Mouse (Mus musculus): Measurements from ENCODE around the gene Ccdc170.
"Not testable (repeated sequence)": the region's sequence is repeated elsewhere in the genome, so short reads cannot be mapped to it uniquely, and the experiment has no call there.

The Ccdc170 gene
- long read RNA-seq, experiment 1 = 0 reads
- long read RNA-seq, experiment 2 = 0 reads

DNA sequence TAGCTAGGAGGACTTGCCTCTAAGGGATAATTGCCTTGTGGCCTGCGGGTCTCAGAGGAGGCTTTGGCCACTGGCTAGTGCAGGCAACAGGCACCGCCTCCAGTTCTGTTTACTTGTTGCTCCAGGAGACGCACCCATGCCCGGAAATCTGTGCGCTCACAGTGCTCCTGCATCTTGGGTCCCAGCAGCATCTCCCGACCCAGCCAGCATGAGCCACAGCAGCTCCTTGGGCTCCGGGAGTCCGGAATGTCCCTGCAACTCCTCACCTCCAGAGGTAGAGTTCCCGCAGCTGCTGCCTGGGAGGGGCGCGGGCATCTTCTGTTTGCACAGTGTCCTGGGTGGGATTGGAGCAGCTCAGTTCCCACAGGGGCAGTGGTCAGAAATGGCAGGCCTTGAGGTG is at the start of gene Ccdc170:
Gene Ccdc170, plus strand, starts transcription at position 148 of the 400 bp plus-strand sequence.
- intact Hi-C loops (cut with DNase I) = no loop called here

DNA sequence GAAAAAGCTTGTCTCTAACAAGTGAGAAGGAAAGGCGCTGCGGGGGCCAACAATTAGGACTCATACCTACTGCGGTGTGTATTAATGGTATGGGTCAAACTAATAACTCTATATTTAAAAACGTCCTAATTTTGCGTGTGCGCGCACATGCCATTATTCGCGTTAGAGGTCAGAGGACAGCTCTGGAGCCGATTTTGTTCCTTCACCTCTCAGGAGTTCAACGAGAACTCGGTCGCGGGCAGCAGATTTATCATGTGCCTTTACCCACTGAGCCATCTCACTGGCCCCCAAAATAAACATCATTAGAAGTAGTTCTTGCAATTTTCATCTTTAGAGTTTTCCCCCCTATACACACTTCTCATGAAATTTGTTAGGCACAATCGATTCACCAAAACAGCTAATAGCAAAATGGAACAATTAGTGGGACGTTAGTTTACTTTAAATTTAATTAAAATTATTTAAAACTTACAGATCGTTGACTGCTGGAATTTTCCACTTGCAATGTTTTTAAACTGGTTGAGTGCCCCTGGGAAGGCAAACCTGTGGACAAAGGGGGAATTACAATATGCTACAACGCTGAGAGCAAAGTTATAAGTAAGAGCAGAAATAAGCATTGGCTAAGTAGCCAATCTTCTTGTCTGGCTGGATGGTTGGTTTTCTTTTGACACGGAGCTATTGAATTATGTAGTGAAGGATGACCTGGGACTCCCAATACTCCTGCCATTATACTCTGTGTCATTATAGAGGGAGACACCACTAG is 49.1 kb upstream of the Ccdc170 start:
- intact Hi-C loops (cut with DNase I) = no loop called here

DNA sequence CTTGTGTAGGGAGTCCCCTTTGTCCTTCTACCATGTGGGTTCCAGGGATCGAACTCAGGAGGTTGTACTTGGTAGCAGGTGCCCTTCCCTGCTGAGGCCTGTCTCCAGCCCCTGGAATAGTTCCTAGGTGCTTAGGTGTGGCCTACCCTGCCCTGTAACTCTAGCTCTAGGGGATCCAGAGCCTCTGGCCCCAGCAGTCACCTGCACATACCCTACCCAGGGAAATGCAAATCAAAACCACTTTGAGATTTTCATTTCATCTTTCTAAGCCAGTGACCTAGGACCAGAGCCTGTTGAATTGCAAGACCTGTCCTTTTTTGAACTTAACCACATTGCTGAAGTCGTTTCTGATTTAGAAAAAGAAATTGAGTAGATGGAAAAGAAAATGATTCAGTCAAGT is 48.4 kb upstream of the Ccdc170 start:
- intact Hi-C loops (cut with DNase I) = not testable (repeated sequence)

DNA sequence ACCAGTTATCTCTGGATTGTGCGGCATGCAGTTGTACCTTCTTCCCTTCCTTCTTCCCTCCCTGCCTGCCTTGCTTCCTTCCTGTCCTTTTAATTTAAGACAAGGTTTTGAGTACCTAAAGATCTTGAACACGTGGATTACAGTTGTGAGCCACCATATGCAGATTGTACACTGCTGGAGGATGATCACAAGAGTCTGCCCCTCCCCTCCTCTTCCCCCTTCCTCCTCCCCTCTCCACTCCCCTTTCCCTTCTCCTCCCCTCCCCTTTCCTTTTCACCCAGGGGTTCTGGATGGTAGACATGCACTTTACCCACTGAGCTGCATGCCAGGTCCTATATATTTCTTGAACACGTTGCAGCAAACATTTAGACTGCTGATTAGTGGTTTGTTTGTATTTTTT is 46.9 kb upstream of the Ccdc170 start:
- intact Hi-C loops (cut with DNase I) = no loop called here

GRCm38 (mm10) chr10:4456409-4456808 is 25.9 kb upstream of the Ccdc170 start:
- intact Hi-C loops (cut with DNase I) = no loop called here

DNA sequence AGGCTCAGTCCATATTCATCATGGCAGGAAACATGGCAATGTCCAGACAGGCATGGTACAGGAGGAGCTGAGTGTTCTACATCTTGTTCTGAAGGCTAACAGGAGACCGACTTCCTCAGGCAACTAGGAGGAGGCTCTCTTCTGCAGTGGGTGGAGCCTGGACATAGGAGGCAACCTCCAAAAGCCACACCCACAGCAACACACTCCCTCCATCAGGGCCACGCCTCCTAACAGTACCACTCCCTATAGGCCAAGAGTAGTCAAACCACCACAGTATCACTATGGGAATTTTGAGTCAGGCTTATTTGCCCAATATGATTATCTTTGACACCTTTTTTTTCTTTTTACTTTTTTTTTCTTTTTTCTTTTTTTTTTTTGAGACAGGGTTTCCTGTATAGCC is 22.1 kb upstream of the Ccdc170 start:
- intact Hi-C loops (cut with DNase I) = no loop called here

DNA sequence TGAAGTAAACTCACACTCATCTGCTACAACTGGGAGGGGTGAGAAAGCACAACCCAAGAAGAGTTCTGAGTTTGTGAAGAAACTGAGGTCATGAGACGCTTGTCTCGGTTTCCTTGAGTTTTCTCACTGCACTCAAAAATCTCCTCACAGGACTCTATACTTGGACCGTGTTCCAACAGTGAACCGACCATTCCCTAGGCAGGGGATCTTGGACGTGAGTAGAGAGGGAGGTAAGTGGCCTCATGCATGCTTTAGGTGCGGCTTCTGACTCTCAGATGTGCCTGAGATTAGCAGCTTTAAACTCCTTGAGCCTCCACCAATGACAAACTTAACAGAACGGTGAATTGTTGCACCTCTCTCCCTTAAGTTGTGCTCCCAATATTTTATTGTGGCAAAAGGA is 16.5 kb upstream of the Ccdc170 start:
- intact Hi-C loops (cut with DNase I) = no loop called here

DNA sequence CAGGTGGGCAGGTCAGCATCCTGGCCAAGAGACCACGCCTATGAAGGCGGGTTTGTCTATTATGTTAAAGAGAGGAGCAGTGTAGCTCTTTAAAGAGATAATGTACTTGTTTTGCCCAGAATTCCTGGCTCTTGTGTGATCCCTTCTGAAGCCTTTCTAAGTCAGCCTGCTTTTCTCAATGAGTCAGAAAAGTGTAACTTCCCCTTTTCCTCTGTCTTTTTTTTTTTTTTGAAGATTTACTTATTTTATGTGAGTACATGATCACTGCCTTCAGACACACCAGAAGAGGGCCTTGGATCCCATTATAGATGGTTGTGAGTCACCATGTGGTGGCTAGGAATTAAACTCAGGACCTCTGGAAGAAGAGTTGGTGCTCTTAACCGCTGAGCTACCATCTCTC is 12.9 kb upstream of the Ccdc170 start:
- intact Hi-C loops (cut with DNase I) = no loop called here

DNA sequence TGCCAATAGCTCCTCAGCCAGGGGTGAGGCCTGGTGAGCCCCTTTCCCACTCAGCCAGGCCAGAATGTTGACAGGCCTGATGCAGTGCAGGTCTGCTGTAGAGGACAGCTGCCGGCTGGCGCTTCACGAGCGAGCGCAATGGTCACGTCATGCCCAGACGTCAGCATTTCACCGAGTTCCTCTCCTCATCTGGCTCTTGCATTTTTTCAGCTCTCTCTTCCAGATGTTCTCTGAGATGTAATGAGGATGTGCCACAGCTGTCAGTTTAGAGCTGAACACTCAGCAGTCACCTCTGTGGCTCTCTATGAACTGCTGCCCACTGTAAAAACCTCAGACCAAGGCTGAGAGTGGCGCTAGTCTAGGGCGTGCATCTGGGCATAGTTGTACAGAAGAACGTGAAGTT is 8.7 kb upstream of the Ccdc170 start:
- intact Hi-C loops (cut with DNase I) = no loop called here

DNA sequence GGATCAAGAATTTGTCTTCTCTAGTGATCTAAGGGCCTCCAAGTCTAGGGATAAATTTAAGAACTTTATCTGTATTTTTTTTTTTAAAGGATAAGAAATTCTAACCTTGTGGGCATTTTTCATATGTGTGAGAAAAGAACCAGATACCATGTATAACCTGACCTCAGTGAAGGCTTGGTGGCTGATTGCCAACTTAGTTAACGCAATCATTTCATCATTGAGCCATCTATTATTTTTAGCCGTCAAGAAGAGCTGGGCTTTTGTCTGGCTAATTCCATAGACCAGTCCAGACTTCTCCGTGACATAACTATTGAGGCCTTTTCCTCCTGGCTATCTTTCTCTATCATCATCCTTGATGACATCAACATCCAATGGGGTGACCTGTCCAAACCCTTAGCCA is 6.9 kb upstream of the Ccdc170 start:
- intact Hi-C loops (cut with DNase I) = no loop called here

- intact Hi-C loops (cut with DNase I) = no loop called here
These were observed 5.7 kb upstream of the Ccdc170 start for GRCm38 (mm10) chr10:4476604-4477003.

GRCm38 (mm10) chr10:4480929-4481328 is 1.4 kb upstream of the Ccdc170 start:
- intact Hi-C loops (cut with DNase I) = no loop called here

DNA sequence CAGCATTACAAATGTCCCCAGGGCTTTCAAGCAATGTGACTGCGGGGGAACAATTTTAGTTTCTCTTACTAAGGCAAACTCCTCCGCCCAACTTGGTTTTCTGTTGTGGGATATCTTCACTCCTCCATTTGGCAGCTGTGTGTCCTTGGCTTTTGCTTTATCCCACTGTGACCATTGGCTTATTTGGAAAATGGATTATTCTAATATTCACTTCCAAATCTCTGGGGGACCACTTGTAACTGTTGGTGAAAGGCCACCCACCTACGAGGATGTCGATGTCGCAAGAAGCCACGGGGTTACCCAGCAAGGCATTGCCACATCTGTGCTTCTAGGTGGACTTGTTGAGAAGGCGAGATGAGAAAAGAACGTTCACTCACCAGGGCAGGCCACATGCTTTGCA is 607 bp upstream of the Ccdc170 start:
- intact Hi-C loops (cut with DNase I) = no loop called here

- intact Hi-C loops (cut with DNase I) = no loop called here
These were observed 1.5 kb downstream of the Ccdc170 start for GRCm38 (mm10) chr10:4483848-4484247.

DNA sequence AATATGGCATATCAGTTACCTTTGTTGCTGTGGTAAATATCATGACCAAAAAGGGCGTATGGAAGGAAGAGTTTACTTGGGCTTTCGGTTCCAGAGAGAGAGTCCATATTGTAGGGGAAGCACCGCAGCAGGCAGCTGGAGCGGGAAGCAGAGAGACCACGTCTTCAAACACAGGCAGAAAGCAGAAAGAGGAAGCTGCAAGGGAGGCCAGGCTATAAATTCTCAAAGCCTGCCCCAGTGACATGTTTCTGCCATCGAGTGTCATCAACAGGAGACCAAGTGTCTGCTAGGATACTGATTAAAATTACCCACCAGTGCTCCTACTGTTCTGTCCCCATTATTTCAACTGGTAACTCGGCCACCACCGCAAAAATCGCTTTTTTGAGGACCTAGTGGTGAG is 2.7 kb downstream of the Ccdc170 start:
- intact Hi-C loops (cut with DNase I) = no loop called here

GRCm38 (mm10) chr10:4489865-4490264 is 7.6 kb downstream of the Ccdc170 start:
- intact Hi-C loops (cut with DNase I) = no loop called here

- intact Hi-C loops (cut with DNase I) = no loop called here
These were observed 9.0 kb downstream of the Ccdc170 start for GRCm38 (mm10) chr10:4491281-4491680.

GRCm38 (mm10) chr10:4492045-4492444 is 9.7 kb downstream of the Ccdc170 start:
- intact Hi-C loops (cut with DNase I) = no loop called here

DNA sequence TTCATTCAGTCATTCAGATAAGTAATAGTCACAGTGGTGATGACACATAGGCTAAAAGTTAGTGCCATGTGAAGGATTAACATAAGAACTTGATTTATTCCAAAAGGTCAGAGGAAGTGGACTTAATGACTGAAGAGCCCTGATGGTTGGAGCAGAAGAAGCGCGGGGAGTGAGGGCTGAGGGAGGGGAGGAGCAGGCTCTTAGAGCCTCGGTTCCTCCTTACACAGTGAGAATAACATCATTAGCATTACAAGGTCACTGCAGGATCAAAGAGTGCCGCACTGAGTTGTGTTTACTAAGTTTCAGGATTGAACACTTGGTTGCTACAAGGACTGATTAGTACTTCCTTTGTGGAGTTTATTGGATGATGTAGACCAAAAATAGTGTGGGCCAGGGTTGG is 10.6 kb downstream of the Ccdc170 start:
- intact Hi-C loops (cut with DNase I) = no loop called here

- intact Hi-C loops (cut with DNase I) = no loop called here
These were observed 20.9 kb downstream of the Ccdc170 start for GRCm38 (mm10) chr10:4503251-4503650.

DNA sequence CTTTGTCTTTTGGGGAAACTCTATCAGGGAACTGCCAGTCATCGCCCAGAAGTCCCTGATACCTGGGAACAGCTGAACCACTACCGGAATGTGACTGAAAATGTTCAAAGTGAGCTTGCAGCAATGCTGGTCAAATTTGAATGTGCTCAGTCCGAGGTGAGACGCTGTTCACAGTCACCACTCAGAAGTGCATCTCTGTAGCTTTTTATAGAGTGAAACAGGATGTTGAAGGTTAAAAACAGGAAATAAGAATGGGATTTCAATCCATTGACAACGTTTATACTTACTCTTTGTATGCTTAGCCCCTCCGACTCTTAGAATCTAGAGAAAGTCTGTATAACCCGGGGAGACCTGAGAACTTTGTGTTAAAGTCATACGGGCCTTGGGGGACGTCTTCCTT is 30.4 kb downstream of the Ccdc170 start:
- intact Hi-C loops (cut with DNase I) = no loop called here

GRCm38 (mm10) chr10:4517614-4518013 is 35.3 kb downstream of the Ccdc170 start:
- intact Hi-C loops (cut with DNase I) = no loop called here

DNA sequence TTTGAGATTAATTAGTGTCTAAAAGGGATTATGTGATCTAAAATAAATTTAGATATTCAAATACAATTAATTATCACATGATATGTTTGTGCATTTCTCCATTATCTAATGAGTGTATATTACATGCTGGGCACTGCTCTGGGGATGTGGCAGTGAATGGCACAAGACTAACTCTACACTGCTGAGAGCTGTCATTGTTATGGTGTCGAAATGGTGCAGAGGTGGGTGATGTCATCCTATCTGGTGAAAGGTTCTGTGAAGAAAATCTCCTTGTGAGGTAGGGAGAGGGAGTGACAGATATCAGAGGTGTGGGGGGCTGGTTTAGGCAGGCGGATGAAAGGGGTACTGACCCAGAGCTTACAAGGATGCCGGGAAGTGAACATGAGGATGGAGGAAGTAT is 37.3 kb downstream of the Ccdc170 start:
- intact Hi-C loops (cut with DNase I) = no loop called here

Data from adrenal gland (tissue).